Comparison of ENCODE assay signal across 26 mouse cellular contexts in genomic region chr4:141056970-141057369, GRCm38 (mm10). TPM values are rescaled to one million over a fixed set of nuclear protein-coding genes. Genes with fewer than 3 reads are reported as not detected.
A peak's percentile ranks its signal among the peaks of the same experiment; 100 is the strongest.
DNase-seq lines count a peak whose midpoint lies in the region; ATAC-seq and TF ChIP-seq lines count a peak whose summit lies in the region.
"Had no signal": no experiment of that assay in that cellular context is flagged by ENCODE, and none has a peak within 500 bp of the region (broad histone marks: within the 10 kb centered on the region; RNA-seq: fewer than 3 reads in every experiment).

No protein-coding gene starts in this region.

- H3K27me3 ChIP-seq in kidney, postnatal 0 days (ENCODE audit: insufficient read depth, low read length) = no peaks in the 10 kb centered on the region
- no peaks in the 10 kb centered on the region for H3K27me3 ChIP-seq in kidney, adult 2 months (replicated peaks; ENCODE audit: control insufficient read depth, insufficient read depth, low read length)
- peaks cover 27% of the 10 kb centered on the region for H3K27me3 ChIP-seq in megakaryocyte, embryonic 14.5 days (replicated peaks)
- no peaks in the 10 kb centered on the region for H3K27me3 ChIP-seq in embryonic facial prominence, embryonic 10.5 days (replicated peaks; ENCODE audit: low read depth, poor library complexity, severe bottlenecking)
- H3K27me3 ChIP-seq: embryonic facial prominence, embryonic 15.5 days; heart, embryonic 12.5 days had no signal

- no peak overlapping the region for H3K27ac ChIP-seq in kidney, postnatal 0 days
- no peak overlapping the region for H3K27ac ChIP-seq in kidney, adult 2 months (ENCODE audit: insufficient read depth, low read depth, low read length)
- no peak overlapping the region for H3K27ac ChIP-seq in embryonic facial prominence, embryonic 10.5 days (replicated peaks)
- H3K27ac ChIP-seq: embryonic facial prominence, embryonic 15.5 days; forebrain, embryonic 10.5 days; gastrocnemius, adult 2 months; hindbrain, embryonic 10.5 days; hindbrain, embryonic 14.5 days had no signal

- no peak for TF ChIP-seq POLR2A in kidney, adult 2 months (IDR thresholded peaks at IDR 0.05; ENCODE audit: low read depth, low read length)

- H3K4me2 ChIP-seq in kidney, postnatal 0 days (ENCODE audit: low read length) = no peak overlapping the region
- H3K4me2 ChIP-seq: embryonic facial prominence, embryonic 15.5 days; heart, embryonic 12.5 days; hindbrain, embryonic 14.5 days had no signal

- no peaks in the 10 kb centered on the region for H3K9me3 ChIP-seq in kidney, postnatal 0 days (replicated peaks; ENCODE audit: low read length)
- no peaks in the 10 kb centered on the region for H3K9me3 ChIP-seq in megakaryocyte, embryonic 14.5 days
- H3K9me3 ChIP-seq in embryonic facial prominence, embryonic 10.5 days = no peaks in the 10 kb centered on the region
- H3K9me3 ChIP-seq: embryonic facial prominence, embryonic 15.5 days; forebrain, embryonic 10.5 days; G1E; heart, embryonic 12.5 days; hindbrain, embryonic 10.5 days had no signal

- DNase-seq in kidney, postnatal 0 days (ENCODE audit: low spot score) = no peak
- no peak for DNase-seq in kidney, adult 2 months
- peak; percentile 73 for DNase-seq in ZHBTc4 (ENCODE audit: low read depth, low spot score)
- DNase-seq in embryonic facial prominence, embryonic 10.5 days (ENCODE audit: low spot score) = no peak
- no peak for DNase-seq in left cerebral cortex, adult 8-10 months (ENCODE audit: low spot score in 2 of 2)
- DNase-seq: adrenal gland, adult 2 months; adrenal gland, postnatal 25 days; cerebellum, adult 18-20 months; cerebellum, adult 9-11 months; gastrocnemius, adult 2 months; gastrocnemius, postnatal 25 days had no signal

- H3K4me1 ChIP-seq in kidney, postnatal 0 days (replicated peaks; ENCODE audit: insufficient read depth, low read length) = peaks cover 23% of the 10 kb centered on the region
- H3K4me1 ChIP-seq in kidney, adult 2 months (ENCODE audit: control insufficient read depth, insufficient read depth, low read length) = peaks cover 6% of the 10 kb centered on the region; the same call in 1 of the 2 replicates
- peaks cover 15% of the 10 kb centered on the region for H3K4me1 ChIP-seq in megakaryocyte, embryonic 14.5 days
- H3K4me1 ChIP-seq in embryonic facial prominence, embryonic 10.5 days = peaks cover 49% of the 10 kb centered on the region

- 95% methylated on average over 10 of the region's 10 CpGs for WGBS in kidney, postnatal 0 days
- WGBS in kidney, adult 2 months = 99% methylated on average over 10 of the region's 10 CpGs
- WGBS in embryonic facial prominence, embryonic 10.5 days = 96% methylated on average over 10 of the region's 10 CpGs

- ATAC-seq in kidney, postnatal 0 days (replicated peaks; ENCODE audit: low FRiP score, low read depth) = no peak
- no peak for ATAC-seq in megakaryocyte, adult 5-6 weeks (ENCODE audit: poor library complexity, severe bottlenecking)
- ATAC-seq: forebrain, embryonic 14.5 days had no signal

- no peak overlapping the region for H3K4me3 ChIP-seq in kidney, postnatal 0 days (replicated peaks; ENCODE audit: low read depth, low read length)
- no peak overlapping the region for H3K4me3 ChIP-seq in kidney, adult 2 months (ENCODE audit: insufficient read depth, low read depth, low read length)
- H3K4me3 ChIP-seq in megakaryocyte, embryonic 14.5 days (replicated peaks) = peak overlapping the region; percentile 5
- no peak overlapping the region for H3K4me3 ChIP-seq in embryonic facial prominence, embryonic 10.5 days
- H3K4me3 ChIP-seq: embryonic facial prominence, embryonic 15.5 days; erythroblast, embryonic 14.5 days; forebrain, embryonic 10.5 days; gastrocnemius, adult 2 months; heart, embryonic 12.5 days; hindbrain, embryonic 10.5 days had no signal

- H3K36me3 ChIP-seq in kidney, postnatal 0 days (ENCODE audit: insufficient read depth, low read length) = 0 out of 2 replicates have a peak, but pooled peaks cover 4% of the 10 kb centered on the region
- H3K36me3 ChIP-seq in kidney, adult 2 months (ENCODE audit: control insufficient read depth, insufficient read depth, low read length) = no peaks in the 10 kb centered on the region
- H3K36me3 ChIP-seq in megakaryocyte, embryonic 14.5 days (replicated peaks; ENCODE audit: low read length) = peaks cover 2% of the 10 kb centered on the region
- peaks cover 52% of the 10 kb centered on the region for H3K36me3 ChIP-seq in embryonic facial prominence, embryonic 10.5 days (replicated peaks)

- peak; percentile 26; the same call in 1 of the 2 replicates for TF ChIP-seq CTCF in kidney, postnatal 0 days (IDR thresholded peaks at IDR 0.05; ENCODE audit: low read depth)
- no peak for TF ChIP-seq CTCF in kidney, adult 2 months (conservative IDR thresholded peaks at IDR 0.05; ENCODE audit: insufficient read depth, insufficient read length, low read depth, low read length)

- no peak overlapping the region for H3K9ac ChIP-seq in kidney, postnatal 0 days (ENCODE audit: low read depth, low read length)
- H3K9ac ChIP-seq: embryonic facial prominence, embryonic 15.5 days; heart, embryonic 12.5 days; hindbrain, embryonic 14.5 days had no signal

RNA-seq across cellular contexts. Expression of gene Crocc, which starts 3.4 kb away (rescaled TPM):
- polyA plus RNA-seq in kidney, postnatal 0 days (2015; fragmentation: Nextera tagmentation; extraction: Ambion mirVana) = 5.9 and 7.8 TPM in 2 replicates
- polyA plus RNA-seq in kidney, adult 2 months (2012; rRNA removed) = 34.7 and 41.8 TPM in 2 replicates
- polyA plus RNA-seq in megakaryocyte, embryonic 14.5 days (2012; ENCODE audit: insufficient read depth, low replicate concordance) = 4.0 and 4.2 TPM in 2 replicates
- 1.9 and 2.8 TPM in 2 replicates for total RNA-seq in megakaryocyte, adult 5-6 weeks (2015)
- total RNA-seq in megakaryocyte, adult 5-6 weeks (2017) = 8.6 and 9.1 TPM in 2 replicates
- 11.0 and 11.3 TPM in 2 replicates for polyA plus RNA-seq in embryonic facial prominence, embryonic 10.5 days (2016; fragmentation: Nextera tagmentation; extraction: Ambion mirVana)
- total RNA-seq in left cerebral cortex, adult 8-10 months (2022) = 10 to 100 TPM; 44.2 to 69.2 (median 54.3) TPM

RNA-seq across cellular contexts. Expression of gene Necap2, which starts 21.2 kb away (rescaled TPM):
- polyA plus RNA-seq in kidney, postnatal 0 days (2015; fragmentation: Nextera tagmentation; extraction: Ambion mirVana) = 87.6 and 93.1 TPM in 2 replicates
- 60.3 and 64.9 TPM in 2 replicates for polyA plus RNA-seq in kidney, adult 2 months (2012; rRNA removed)
- 110 and 207 TPM in 2 replicates for polyA plus RNA-seq in megakaryocyte, embryonic 14.5 days (2012; ENCODE audit: insufficient read depth, low replicate concordance)
- total RNA-seq in megakaryocyte, adult 5-6 weeks (2015) = 70.2 and 72.2 TPM in 2 replicates
- total RNA-seq in megakaryocyte, adult 5-6 weeks (2017) = 126 and 133 TPM in 2 replicates
- polyA plus RNA-seq in embryonic facial prominence, embryonic 10.5 days (2016; fragmentation: Nextera tagmentation; extraction: Ambion mirVana) = 65.6 and 69.4 TPM in 2 replicates
- total RNA-seq in left cerebral cortex, adult 8-10 months (2022) = 10 to 100 TPM; 37.3 to 59.5 (median 44.3) TPM

RNA-seq across cellular contexts. Expression of gene Spata21, which starts 31.2 kb away (rescaled TPM):
- 0.54 and 0.55 TPM in 2 replicates for polyA plus RNA-seq in kidney, postnatal 0 days (2015; fragmentation: Nextera tagmentation; extraction: Ambion mirVana)
- polyA plus RNA-seq in kidney, adult 2 months (2012; rRNA removed) = 0.03 and 0.26 TPM in 2 replicates
- polyA plus RNA-seq in megakaryocyte, embryonic 14.5 days (2012; ENCODE audit: insufficient read depth, low replicate concordance) = not detected in 2 replicates
- total RNA-seq in megakaryocyte, adult 5-6 weeks (2015) = not detected in 2 replicates
- not detected in 2 replicates for total RNA-seq in megakaryocyte, adult 5-6 weeks (2017)
- 0.05 and 0.11 TPM in 2 replicates for polyA plus RNA-seq in embryonic facial prominence, embryonic 10.5 days (2016; fragmentation: Nextera tagmentation; extraction: Ambion mirVana)
- under 1 TPM; 0.24 to 0.30 (median 0.29) TPM for total RNA-seq in left cerebral cortex, adult 8-10 months (2022)
- total RNA-seq: adrenal gland, adult 2 months; adrenal gland, postnatal 25 days; G1E; gastrocnemius, adult 2 months; gastrocnemius, postnatal 25 days; granulocyte monocyte progenitor cell, adult 5-6 weeks; heart, adult 8-10 months; heart, postnatal 25 days had no signal
- polyA plus RNA-seq: adrenal gland, adult 2 months; C2C12; embryonic facial prominence, embryonic 11.5 days; erythroblast, embryonic 14.5 days; G1E; heart, embryonic 12.5 days; hindbrain, embryonic 10.5 days had no signal

RNA-seq across cellular contexts. Expression of gene Mfap2, which starts 46.8 kb away (rescaled TPM):
- 330 and 339 TPM in 2 replicates for polyA plus RNA-seq in kidney, postnatal 0 days (2015; fragmentation: Nextera tagmentation; extraction: Ambion mirVana)
- 14.9 and 18.0 TPM in 2 replicates for polyA plus RNA-seq in kidney, adult 2 months (2012; rRNA removed)
- not detected in 2 replicates for polyA plus RNA-seq in megakaryocyte, embryonic 14.5 days (2012; ENCODE audit: insufficient read depth, low replicate concordance)
- not detected in 2 replicates for total RNA-seq in megakaryocyte, adult 5-6 weeks (2015)
- total RNA-seq in megakaryocyte, adult 5-6 weeks (2017) = not detected in 2 replicates
- 399 and 480 TPM in 2 replicates for polyA plus RNA-seq in embryonic facial prominence, embryonic 10.5 days (2016; fragmentation: Nextera tagmentation; extraction: Ambion mirVana)
- total RNA-seq in left cerebral cortex, adult 8-10 months (2022) = 1 to 10 TPM; 1.8 to 5.2 (median 3.3) TPM
- total RNA-seq: G1E; granulocyte monocyte progenitor cell, adult 5-6 weeks had no signal
- polyA plus RNA-seq: G1E had no signal
